Mouse (Mus musculus) B cell, adult (primary cell): ENCODE measurements around the gene Spock1. TPM values are rescaled to one million over a fixed set of nuclear protein-coding genes. Genes with fewer than 3 reads are reported as not detected.

Source experiments
- total RNA-seq: library from RNA; stranded (reverse); gene quantifications from 4 replicates; pipeline ENCODE4 v1.2.4, GENCODE M21; 2023; ENCODE audit not compliant: inconsistent age

Spock1 gene
- not detected in 4 replicates for total RNA-seq

GRCm38 (mm10) chr13:57908266-57908582 is at the start of gene Spock1:
Gene Spock1 (minus strand): TSS chr13:57908332.

Other genes starting within 250 kb of the Spock1 start
- gene Klhl3, start 205.3 kb upstream of the Spock1 start, total RNA-seq: 0.12 to 0.19 TPM (median 0.18 TPM) in 3 of 4 replicates, not detected in the other
- 139 to 154 TPM (median 148 TPM) in 4 replicates for gene Hnrnpa0, start 220.2 kb upstream of the Spock1 start, total RNA-seq
- gene Idnk, start 249.3 kb upstream of the Spock1 start, total RNA-seq: 63.8 to 84.7 TPM (median 67.1 TPM) in 4 replicates